Mouse (Mus musculus): ENCODE results near the gene Parpbp. TPM values are rescaled to one million over a fixed set of nuclear protein-coding genes. Genes with fewer than 3 reads are reported as not detected.

Parpbp gene
- polyA plus RNA-seq (2014; fragmentation: Illumina TruSeq; extraction: RNeasy Lipid Tissue Mini Kit (QIAGEN cat#74804); ENCODE audit: low read depth, low replicate concordance): 5.7 TPM

DNA sequence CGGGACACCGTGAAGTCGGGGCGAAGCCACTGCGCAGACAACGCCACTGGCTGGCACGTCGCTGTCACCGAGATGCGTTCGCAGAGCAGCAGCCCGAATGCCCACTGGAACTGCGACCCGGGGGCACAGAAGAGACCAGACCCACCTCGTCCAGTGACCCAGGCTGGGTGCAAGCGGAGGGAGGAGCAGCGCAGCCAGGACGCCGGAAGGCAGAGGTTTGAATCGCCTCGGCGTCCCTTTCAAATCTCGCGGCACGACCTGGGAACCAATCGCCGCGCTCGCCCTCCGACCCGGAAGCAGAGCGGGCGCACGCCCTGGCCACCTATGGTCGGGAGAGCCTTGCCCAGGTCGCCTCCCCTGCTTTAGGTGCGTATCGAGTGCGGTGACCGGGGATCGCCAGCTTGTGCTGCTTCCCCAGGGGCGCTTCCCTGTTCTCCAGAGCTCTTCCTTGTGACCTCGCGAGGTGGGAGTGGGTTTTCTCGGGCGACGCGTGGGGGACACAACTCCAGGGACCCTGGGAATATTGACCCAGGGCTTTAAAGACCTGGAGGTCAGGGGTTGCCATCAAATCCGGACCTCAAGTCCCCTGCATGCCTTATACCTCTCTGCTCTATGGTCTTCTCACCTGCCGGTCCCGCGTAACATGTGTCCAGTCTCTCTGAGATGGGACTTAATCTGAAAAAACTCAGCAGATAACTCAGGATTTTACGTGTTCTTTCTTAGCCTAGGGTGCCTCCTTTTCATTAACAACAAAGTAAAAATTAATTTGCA, at the start of gene Parpbp, which contains the start of gene Nup37:
Gene Parpbp, minus strand, starts transcription at position 235 of the 771 bp plus-strand sequence.
Gene Nup37, plus strand, starts transcription at position 286 of the 771 bp plus-strand sequence.

GRCm38 (mm10) chr10:88090772-88091171, 56.0 kb downstream of the Parpbp start, which contains the start of gene Pmch:
Pmch (plus strand) TSS chr10:88091072.

Other genes starting within 250 kb of the Parpbp start
- gene Pmch, start 55.9 kb downstream of the Parpbp start, polyA plus RNA-seq (2014; fragmentation: Illumina TruSeq; extraction: RNeasy Lipid Tissue Mini Kit (QIAGEN cat#74804); ENCODE audit: low read depth, low replicate concordance): not detected
- gene Nup37, start 51 bp upstream of the Parpbp start, polyA plus RNA-seq (2014; fragmentation: Illumina TruSeq; extraction: RNeasy Lipid Tissue Mini Kit (QIAGEN cat#74804); ENCODE audit: low read depth, low replicate concordance): 18.9 TPM
- gene Washc3, start 54.2 kb upstream of the Parpbp start, polyA plus RNA-seq (2014; fragmentation: Illumina TruSeq; extraction: RNeasy Lipid Tissue Mini Kit (QIAGEN cat#74804); ENCODE audit: low read depth, low replicate concordance): 66.6 TPM
- 9.8 TPM for gene Dram1, start 232.1 kb upstream of the Parpbp start, polyA plus RNA-seq (2014; fragmentation: Illumina TruSeq; extraction: RNeasy Lipid Tissue Mini Kit (QIAGEN cat#74804); ENCODE audit: low read depth, low replicate concordance)
- 54.3 TPM for gene Gnptab, start 232.2 kb upstream of the Parpbp start, polyA plus RNA-seq (2014; fragmentation: Illumina TruSeq; extraction: RNeasy Lipid Tissue Mini Kit (QIAGEN cat#74804); ENCODE audit: low read depth, low replicate concordance)

Data from sigmoid colon, adult 10 weeks (tissue).